Mouse (Mus musculus): Measurements from ENCODE around the gene Naa15.

DNA sequence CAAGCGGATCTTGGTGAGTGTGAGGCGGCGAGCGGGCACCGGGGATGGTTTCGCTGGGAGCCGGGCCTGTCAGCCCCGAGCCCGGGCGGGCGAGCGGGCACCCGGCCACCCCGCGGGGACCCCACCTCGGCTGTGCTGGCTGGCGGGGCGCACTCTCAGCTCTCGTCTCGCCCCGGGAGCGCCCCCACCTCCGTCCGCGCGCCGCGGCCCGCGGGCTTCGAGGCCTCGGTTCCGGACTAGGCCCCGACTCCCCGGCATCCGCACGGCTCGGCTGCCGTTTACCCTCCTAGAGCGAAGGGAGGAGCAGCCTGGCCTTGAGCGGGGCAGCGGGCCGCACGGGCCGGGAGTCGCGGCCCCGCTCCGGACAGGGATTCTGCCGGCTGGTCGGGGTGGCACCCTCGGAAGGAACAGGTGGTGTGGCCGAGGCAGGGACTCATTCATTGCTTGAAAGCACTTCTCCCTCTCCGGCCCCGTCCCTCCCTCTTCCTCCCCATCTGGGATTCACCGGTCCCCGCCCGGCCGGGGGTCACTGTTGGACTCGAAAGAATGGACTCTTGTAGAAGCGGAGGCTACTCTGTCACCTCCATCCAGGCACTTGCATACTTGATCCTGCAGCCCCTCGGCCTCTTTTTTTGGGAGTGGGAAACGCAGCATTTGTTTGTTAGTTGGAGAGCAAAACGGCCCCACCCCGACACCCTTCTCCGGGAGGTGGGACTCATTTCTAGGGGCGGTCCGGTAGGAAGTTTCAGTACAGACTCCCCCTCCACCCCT lies 1.6 kb downstream of the Naa15 start:
- no peak for TF ChIP-seq CTCF (conservative IDR thresholded peaks at IDR 0.05; ENCODE audit: insufficient read depth, insufficient read length, low read depth, low read length)
- TF ChIP-seq POLR2A (IDR thresholded peaks at IDR 0.05; ENCODE audit: low read depth, low read length) = no peak
